Comparison of ENCODE assay signal across 8 mouse cellular contexts in genomic region chr12:59265207-59265941, GRCm38 (mm10). TPM values are rescaled to one million over a fixed set of nuclear protein-coding genes. Genes with fewer than 3 reads are reported as not detected.
DNase-seq lines count a peak whose midpoint lies in the region; ATAC-seq and TF ChIP-seq lines count a peak whose summit lies in the region.

No protein-coding gene starts in this region.

- peak overlapping the region; percentile 43 for H3K4me2 ChIP-seq in forebrain, embryonic 13.5 days
- H3K4me2 ChIP-seq in midbrain, embryonic 11.5 days = peak overlapping the region; percentile 19; the same call in 1 of the 2 replicates

- H3K79me2 ChIP-seq in heart, adult 2 months (replicated peaks; ENCODE audit: control insufficient read depth, insufficient read depth, low read length) = no peaks in the 10 kb centered on the region

- no peaks in the 10 kb centered on the region for H3K27me3 ChIP-seq in heart, adult 2 months (ENCODE audit: control insufficient read depth, insufficient read depth, low read length)
- H3K27me3 ChIP-seq in forebrain, embryonic 13.5 days = no peaks in the 10 kb centered on the region
- H3K27me3 ChIP-seq in midbrain, embryonic 11.5 days (ENCODE audit: control insufficient read depth, insufficient read depth, low read length) = no peaks in the 10 kb centered on the region

- TF ChIP-seq CTCF in heart, adult 2 months (IDR thresholded peaks at IDR 0.05) = peak; percentile 56

- H3K4me1 ChIP-seq in heart, adult 2 months (ENCODE audit: control insufficient read depth, insufficient read depth, low read length) = no peaks in the 10 kb centered on the region
- peaks cover 3% of the 10 kb centered on the region; the same call in 1 of the 2 replicates for H3K4me1 ChIP-seq in forebrain, embryonic 13.5 days
- no peaks in the 10 kb centered on the region for H3K4me1 ChIP-seq in midbrain, embryonic 11.5 days (ENCODE audit: control insufficient read depth, insufficient read depth, low read length)

- no peaks in the 10 kb centered on the region for H3K36me3 ChIP-seq in heart, adult 2 months (ENCODE audit: control insufficient read depth, insufficient read depth, low read length)
- H3K36me3 ChIP-seq in forebrain, embryonic 13.5 days (ENCODE audit: poor library complexity, severe bottlenecking) = no peaks in the 10 kb centered on the region
- no peaks in the 10 kb centered on the region for H3K36me3 ChIP-seq in midbrain, embryonic 11.5 days (ENCODE audit: control insufficient read depth, insufficient read depth, low read length)

- TF ChIP-seq POLR2A in heart, adult 2 months (IDR thresholded peaks at IDR 0.05; ENCODE audit: insufficient read depth, low read depth, low read length) = no peak

- WGBS in heart, adult 2 months = 32% methylated on average over 15 of the region's 15 CpGs
- 28% methylated on average over 15 of the region's 15 CpGs for WGBS in forebrain, embryonic 13.5 days
- 36% methylated on average over 15 of the region's 15 CpGs for WGBS in midbrain, embryonic 11.5 days

- intact Hi-C loops in heart, adult 2 months (cut with DNase I) = no loop called here

- ATAC-seq in forebrain, embryonic 13.5 days = peak; percentile 78
- peak; percentile 48; the same call in 1 of the 2 replicates for ATAC-seq in midbrain, embryonic 11.5 days (ENCODE audit: low FRiP score)

- H3K9ac ChIP-seq in heart, adult 2 months (ENCODE audit: low read depth, low read length) = no peak overlapping the region
- no peak overlapping the region for H3K9ac ChIP-seq in forebrain, embryonic 13.5 days
- no peak overlapping the region for H3K9ac ChIP-seq in midbrain, embryonic 11.5 days (ENCODE audit: low read length)

- no peak overlapping the region for H3K27ac ChIP-seq in heart, adult 2 months
- H3K27ac ChIP-seq in forebrain, embryonic 13.5 days = no peak overlapping the region
- H3K27ac ChIP-seq in midbrain, embryonic 11.5 days (ENCODE audit: low read depth, low read length) = no peak overlapping the region

- no peak overlapping the region for H3K4me3 ChIP-seq in heart, adult 2 months
- H3K4me3 ChIP-seq in forebrain, embryonic 13.5 days = no peak overlapping the region
- no peak overlapping the region for H3K4me3 ChIP-seq in midbrain, embryonic 11.5 days (ENCODE audit: low read depth, low read length)

- no peak for TF ChIP-seq EP300 in heart, adult 2 months (IDR thresholded peaks at IDR 0.05; ENCODE audit: insufficient read depth, low read depth, low read length)

- no peaks in the 10 kb centered on the region for H3K9me3 ChIP-seq in forebrain, embryonic 13.5 days (replicated peaks)
- H3K9me3 ChIP-seq in midbrain, embryonic 11.5 days (ENCODE audit: control insufficient read depth, low read length) = no peaks in the 10 kb centered on the region

- no peak for DNase-seq in heart, adult 2 months
- DNase-seq in heart, adult 11 months = no peak
- DNase-seq in WW6 (ENCODE audit: low read depth, low spot score) = peak; percentile 5
- peak; percentile 42 for DNase-seq in kidney, postnatal 10 days
- DNase-seq in midbrain, embryonic 11.5 days (ENCODE audit: low spot score, missing footprints) = peak; percentile 97
- DNase-seq in ovary, postnatal 10 days (ENCODE audit: low spot score) = no peak
- DNase-seq in adipocyte (ENCODE audit: low spot score) = no peak

RNA-seq across cellular contexts. Expression of gene Fbxo33, which starts 45.8 kb away (rescaled TPM):
- 10 to 100 TPM in 1 of 2 experiments, 1 to 10 TPM in 1; 6.4 to 10.2 TPM for total RNA-seq in heart, adult 2 months (2021)
- polyA plus RNA-seq in heart, adult 2 months (2012; rRNA removed) = 3.3 and 12.0 TPM in 2 replicates
- 5.8 and 7.3 TPM in 2 replicates for polyA plus RNA-seq in forebrain, embryonic 13.5 days (2015; fragmentation: Nextera tagmentation; extraction: Ambion mirVana)
- 9.9 and 10.1 TPM in 2 replicates for polyA plus RNA-seq in midbrain, embryonic 11.5 days (2014; fragmentation: Nextera tagmentation; extraction: Ambion mirVana)

Comparison
In these comparisons a context has a peak if more than half of its experiments do, and no peak if none do; other contexts are left out.
1. DNase-seq: peak in WW6 (single experiment), kidney, postnatal 10 days (single experiment) and midbrain, embryonic 11.5 days (single experiment); none in heart, adult 2 months (0 of 2), heart, adult 11 months (single experiment), ovary, postnatal 10 days (single experiment) and adipocyte (single experiment).